Mouse (Mus musculus): ENCODE measurements around the gene Gar1.

The Gar1 gene

GRCm38 (mm10) chr3:129799011-129799410 lies 32.2 kb downstream of the Gar1 start:
- DNase-seq: no peak

GRCm38 (mm10) chr3:129798551-129798950 lies 32.6 kb downstream of the Gar1 start:
- no peak for DNase-seq

GRCm38 (mm10) chr3:129797341-129797740 lies 33.9 kb downstream of the Gar1 start:
- DNase-seq: no peak

- no peak for DNase-seq
These were observed 37.4 kb downstream of the Gar1 start for GRCm38 (mm10) chr3:129793801-129794200.

GRCm38 (mm10) chr3:129782746-129783145 lies 48.5 kb downstream of the Gar1 start:
- no peak for DNase-seq

GRCm38 (mm10) chr3:129781435-129781834 lies 49.8 kb downstream of the Gar1 start:
- DNase-seq: no peak

All from lung, postnatal 14 days (tissue).